Mouse (Mus musculus): ENCODE data around the gene Msh4. TPM values are rescaled to one million over a fixed set of nuclear protein-coding genes. Genes with fewer than 3 reads are reported as not detected.
"Not testable (repeated sequence)": the region's sequence is repeated elsewhere in the genome, so short reads cannot be mapped to it uniquely, and the experiment has no call there.

Msh4 gene
- polyA plus RNA-seq, 1 experiment from 2014 or later: 0.32 TPM

GRCm38 (mm10) chr3:153829788-153830187 lies 76.2 kb downstream of the Msh4 start:
- ATAC-seq (ENCODE audit: low FRiP score); H3K4me2 ChIP-seq (replicated peaks); H3K4me1 ChIP-seq (replicated peaks; ENCODE audit: control insufficient read depth, insufficient read depth, low read length); H3K36me3 ChIP-seq (replicated peaks; ENCODE audit: control insufficient read depth, insufficient read depth); H3K27me3 ChIP-seq (ENCODE audit: control insufficient read depth, insufficient read depth, low read length); H3K27ac ChIP-seq; H3K9me3 ChIP-seq (ENCODE audit: control insufficient read depth, low read length); H3K4me3 ChIP-seq (replicated peaks; ENCODE audit: low read length); DNase-seq (ENCODE audit: low spot score); H3K9ac ChIP-seq: not testable (repeated sequence)
- 98% methylated on average over 3 of the region's 3 CpGs for WGBS

GRCm38 (mm10) chr3:153826616-153827015 lies 79.3 kb downstream of the Msh4 start:
- 35% methylated on average over 6 of the region's 6 CpGs for WGBS
- ATAC-seq (ENCODE audit: low FRiP score) (no peak), DNase-seq (ENCODE audit: low spot score) (no peak)

DNA sequence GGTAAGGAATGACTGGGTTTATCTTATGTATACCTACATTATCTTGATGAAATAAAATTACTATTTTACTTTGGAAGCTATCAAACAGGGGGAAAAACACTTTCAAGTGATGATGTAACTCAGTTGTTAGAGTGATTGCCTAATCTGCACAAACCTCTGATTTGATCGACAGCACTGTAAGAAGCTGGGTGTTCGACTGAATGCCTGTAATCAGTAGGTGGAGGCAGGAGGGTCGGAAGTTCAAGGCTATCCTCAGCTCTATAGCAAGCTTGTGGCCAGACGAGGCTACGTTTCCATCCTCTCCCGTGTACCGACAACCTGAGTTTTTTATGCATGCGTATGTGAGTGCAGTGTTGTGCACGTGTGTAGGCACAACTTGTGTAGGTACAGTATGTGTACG lies 80.7 kb downstream of the Msh4 start:
- H3K4me3 ChIP-seq (replicated peaks; ENCODE audit: low read length): no peak overlapping the region
- no peak overlapping the region for H3K4me2 ChIP-seq (replicated peaks)
- H3K9me3 ChIP-seq (ENCODE audit: control insufficient read depth, low read length): no peaks in the 10 kb centered on the region
- no peaks in the 10 kb centered on the region for H3K36me3 ChIP-seq (replicated peaks; ENCODE audit: control insufficient read depth, insufficient read depth)
- no peak overlapping the region for H3K9ac ChIP-seq
- 0 out of 2 replicates have a peak, but pooled peaks cover 5% of the 10 kb centered on the region for H3K4me1 ChIP-seq (replicated peaks; ENCODE audit: control insufficient read depth, insufficient read depth, low read length)
- 95% methylated on average over 10 of the region's 10 CpGs for WGBS
- DNase-seq (ENCODE audit: low spot score) (no peak), ATAC-seq (ENCODE audit: low FRiP score) (no peak)
- no peaks in the 10 kb centered on the region for H3K27me3 ChIP-seq (ENCODE audit: control insufficient read depth, insufficient read depth, low read length)
- no peak overlapping the region for H3K27ac ChIP-seq

More at GRCm38 (mm10) chr3:153826616-153827015, 79.3 kb downstream of the Msh4 start:
- H3K4me1 ChIP-seq (replicated peaks; ENCODE audit: control insufficient read depth, insufficient read depth, low read length): 0 out of 2 replicates have a peak, but pooled peaks cover 5% of the 10 kb centered on the region
- no peak overlapping the region for H3K27ac ChIP-seq
- no peak overlapping the region for H3K9ac ChIP-seq
- no peaks in the 10 kb centered on the region for H3K27me3 ChIP-seq (ENCODE audit: control insufficient read depth, insufficient read depth, low read length)
- no peak overlapping the region for H3K4me2 ChIP-seq (replicated peaks)
- H3K9me3 ChIP-seq (ENCODE audit: control insufficient read depth, low read length): no peaks in the 10 kb centered on the region
- H3K36me3 ChIP-seq (replicated peaks; ENCODE audit: control insufficient read depth, insufficient read depth): no peaks in the 10 kb centered on the region
- no peak overlapping the region for H3K4me3 ChIP-seq (replicated peaks; ENCODE audit: low read length)

GRCm38 (mm10) chr3:153823671-153824515 lies 82.0 kb downstream of the Msh4 start:
- Histone ChIP-seq H3K36me3 (replicated peaks; ENCODE audit: control insufficient read depth, insufficient read depth) (no peaks in the 10 kb centered on the region), H3K4me1 (replicated peaks; ENCODE audit: control insufficient read depth, insufficient read depth, low read length) (0 out of 2 replicates have a peak, but pooled peaks cover 5% of the 10 kb centered on the region), H3K9me3 (ENCODE audit: control insufficient read depth, low read length) (no peaks in the 10 kb centered on the region), H3K4me3 (replicated peaks; ENCODE audit: low read length) (no peak overlapping the region), H3K27me3 (ENCODE audit: control insufficient read depth, insufficient read depth, low read length) (no peaks in the 10 kb centered on the region), H3K27ac (no peak overlapping the region), H3K9ac (0 out of 2 replicates have a peak overlapping the region, but pooled peaks have one; percentile 0), H3K4me2 (replicated peaks) (no peak overlapping the region)
- no peak for DNase-seq (ENCODE audit: low spot score)
- ATAC-seq (ENCODE audit: low FRiP score): peak; percentile 51; the same call in 1 of the 2 replicates
- WGBS: 58% methylated on average over 11 of the region's 11 CpGs

DNA sequence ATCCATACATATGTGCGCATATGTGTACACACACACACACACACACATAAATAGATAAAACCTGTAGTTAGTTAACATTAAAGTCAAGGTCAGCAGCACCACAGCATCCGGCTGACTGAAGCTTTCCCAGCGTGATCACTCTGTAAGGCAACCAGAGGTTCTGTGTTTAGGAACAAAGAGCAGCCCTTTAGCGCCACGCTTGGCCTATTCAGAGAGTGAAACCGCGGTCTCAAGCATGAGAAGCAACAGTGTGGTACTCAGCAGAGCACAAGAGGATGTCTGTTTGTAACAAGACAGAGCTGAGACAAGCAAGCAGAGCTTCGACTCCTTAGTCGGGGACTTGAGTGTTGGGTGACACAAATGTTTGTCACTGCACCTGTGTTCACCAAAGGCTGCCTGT lies 86.5 kb downstream of the Msh4 start:
- Histone ChIP-seq H3K4me2 (replicated peaks) (no peak overlapping the region), H3K4me3 (replicated peaks; ENCODE audit: low read length) (no peak overlapping the region), H3K9me3 (ENCODE audit: control insufficient read depth, low read length) (no peaks in the 10 kb centered on the region), H3K4me1 (replicated peaks; ENCODE audit: control insufficient read depth, insufficient read depth, low read length) (0 out of 2 replicates have a peak, but pooled peaks cover 5% of the 10 kb centered on the region), H3K36me3 (replicated peaks; ENCODE audit: control insufficient read depth, insufficient read depth) (no peaks in the 10 kb centered on the region), H3K9ac (no peak overlapping the region), H3K27me3 (ENCODE audit: control insufficient read depth, insufficient read depth, low read length) (no peaks in the 10 kb centered on the region), H3K27ac (no peak overlapping the region)
- WGBS: 59% methylated on average over 9 of the region's 9 CpGs
- no peak for DNase-seq (ENCODE audit: low spot score)
- peak; percentile 24; the same call in 1 of the 2 replicates for ATAC-seq (ENCODE audit: low FRiP score)

GRCm38 (mm10) chr3:153818723-153819122 lies 87.2 kb downstream of the Msh4 start:
- ATAC-seq (ENCODE audit: low FRiP score) (no peak), DNase-seq (ENCODE audit: low spot score) (no peak)
- H3K27me3 ChIP-seq (ENCODE audit: control insufficient read depth, insufficient read depth, low read length): no peaks in the 10 kb centered on the region
- no peaks in the 10 kb centered on the region for H3K36me3 ChIP-seq (replicated peaks; ENCODE audit: control insufficient read depth, insufficient read depth)
- no peak overlapping the region for H3K27ac ChIP-seq
- H3K4me2 ChIP-seq (replicated peaks): no peak overlapping the region
- H3K9ac ChIP-seq: no peak overlapping the region
- H3K9me3 ChIP-seq (ENCODE audit: control insufficient read depth, low read length): no peaks in the 10 kb centered on the region
- no peaks in the 10 kb centered on the region for H3K4me1 ChIP-seq (replicated peaks; ENCODE audit: control insufficient read depth, insufficient read depth, low read length)
- 96% methylated on average over 3 of the region's 3 CpGs for WGBS
- H3K4me3 ChIP-seq (replicated peaks; ENCODE audit: low read length): no peak overlapping the region

DNA sequence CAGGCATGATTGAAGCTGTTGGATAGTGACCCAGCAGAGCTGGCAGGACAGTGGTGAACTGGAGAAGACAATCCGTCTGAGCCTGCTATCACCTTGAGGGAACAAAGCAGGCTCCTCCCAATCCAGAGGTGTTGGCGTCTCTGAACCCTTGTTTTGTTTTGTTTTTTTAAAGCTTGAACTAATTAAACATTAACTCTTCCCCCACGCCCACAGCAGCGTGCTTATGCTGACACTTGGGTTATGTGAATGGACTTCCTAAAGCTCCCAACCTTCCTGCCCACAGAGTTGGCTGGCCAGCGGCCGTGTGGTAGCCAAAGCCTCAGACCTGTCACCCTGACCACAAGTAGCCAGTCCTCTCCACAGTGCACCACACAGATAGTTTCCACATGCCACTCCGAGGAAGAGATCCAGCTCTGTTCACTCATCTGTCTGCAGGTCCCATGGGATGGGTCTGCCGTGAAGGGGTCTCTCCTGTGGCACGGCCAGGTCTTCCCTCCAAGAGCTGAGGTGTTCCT lies 88.5 kb downstream of the Msh4 start:
- 82% methylated on average over 9 of the region's 9 CpGs for WGBS
- ATAC-seq (ENCODE audit: low FRiP score) (no peak), DNase-seq (ENCODE audit: low spot score) (no peak)
- H3K4me1 ChIP-seq (replicated peaks; ENCODE audit: control insufficient read depth, insufficient read depth, low read length): no peaks in the 10 kb centered on the region
- no peak overlapping the region for H3K27ac ChIP-seq
- H3K4me2 ChIP-seq (replicated peaks): no peak overlapping the region
- H3K9me3 ChIP-seq (ENCODE audit: control insufficient read depth, low read length): no peaks in the 10 kb centered on the region
- H3K4me3 ChIP-seq (replicated peaks; ENCODE audit: low read length): no peak overlapping the region
- H3K9ac ChIP-seq: no peak overlapping the region
- no peaks in the 10 kb centered on the region for H3K36me3 ChIP-seq (replicated peaks; ENCODE audit: control insufficient read depth, insufficient read depth)
- no peaks in the 10 kb centered on the region for H3K27me3 ChIP-seq (ENCODE audit: control insufficient read depth, insufficient read depth, low read length)

- Histone ChIP-seq H3K4me1 (replicated peaks; ENCODE audit: control insufficient read depth, insufficient read depth, low read length) (no peaks in the 10 kb centered on the region), H3K27me3 (ENCODE audit: control insufficient read depth, insufficient read depth, low read length) (no peaks in the 10 kb centered on the region), H3K27ac (no peak overlapping the region), H3K36me3 (replicated peaks; ENCODE audit: control insufficient read depth, insufficient read depth) (no peaks in the 10 kb centered on the region), H3K9me3 (ENCODE audit: control insufficient read depth, low read length) (no peaks in the 10 kb centered on the region), H3K9ac (no peak overlapping the region), H3K4me2 (replicated peaks) (no peak overlapping the region), H3K4me3 (replicated peaks; ENCODE audit: low read length) (no peak overlapping the region)
- WGBS: 92% methylated on average over 8 of the region's 8 CpGs
- no peak for ATAC-seq (ENCODE audit: low FRiP score)
- DNase-seq (ENCODE audit: low spot score): no peak
Measured at GRCm38 (mm10) chr3:153814026-153814425, 91.9 kb downstream of the Msh4 start.

DNA sequence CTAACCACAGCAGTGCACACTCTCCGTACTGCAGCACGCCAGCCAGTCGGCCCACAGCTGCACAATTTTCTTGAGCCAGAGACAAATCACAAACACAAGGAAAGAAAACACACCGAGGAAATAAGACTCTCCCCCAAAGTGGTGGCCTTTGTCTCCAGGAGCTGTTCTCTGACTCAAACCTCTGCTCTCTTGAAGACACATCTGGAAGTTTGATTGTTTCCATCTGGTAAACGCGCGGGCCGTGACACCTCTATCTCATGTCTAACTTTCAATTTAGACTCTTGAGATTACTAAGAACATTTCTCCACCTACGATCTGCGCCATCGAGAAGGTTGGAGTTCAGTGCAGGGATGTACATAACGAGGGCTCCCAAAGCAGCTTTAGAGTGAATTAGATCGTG lies 97.5 kb downstream of the Msh4 start:
- Histone ChIP-seq H3K4me2 (replicated peaks) (no peak overlapping the region), H3K27me3 (ENCODE audit: control insufficient read depth, insufficient read depth, low read length) (no peaks in the 10 kb centered on the region), H3K4me3 (replicated peaks; ENCODE audit: low read length) (no peak overlapping the region), H3K4me1 (replicated peaks; ENCODE audit: control insufficient read depth, insufficient read depth, low read length) (peaks cover 9% of the 10 kb centered on the region), H3K36me3 (replicated peaks; ENCODE audit: control insufficient read depth, insufficient read depth) (no peaks in the 10 kb centered on the region), H3K9me3 (ENCODE audit: control insufficient read depth, low read length) (no peaks in the 10 kb centered on the region), H3K9ac (no peak overlapping the region), H3K27ac (no peak overlapping the region)
- ATAC-seq (ENCODE audit: low FRiP score): no peak
- 84% methylated on average over 13 of the region's 13 CpGs for WGBS
- no peak for DNase-seq (ENCODE audit: low spot score)
